Mouse (Mus musculus): ENCODE results near the gene Cox15. TPM values are rescaled to one million over a fixed set of nuclear protein-coding genes. Genes with fewer than 3 reads are reported as not detected.

The Cox15 gene
- total RNA-seq, 2 experiments from 2014 or later = 13.6 to 19.4 TPM

GRCm38 (mm10) chr19:43775433-43775832 lies 22.6 kb upstream of the Cox15 start:
- no peak overlapping the region for H3K27ac ChIP-seq
- TF ChIP-seq CTCF (conservative IDR thresholded peaks at IDR 0.05) = no peak
- no peak overlapping the region for H3K4me3 ChIP-seq
- DNase-seq (ENCODE audit: low spot score in 2 of 2) = no peak

- DNase-seq (ENCODE audit: low spot score in 2 of 2) = no peak
- Histone ChIP-seq H3K27ac (no peak overlapping the region), H3K4me3 (no peak overlapping the region)
- TF ChIP-seq CTCF (conservative IDR thresholded peaks at IDR 0.05) = no peak
These were observed 19.5 kb upstream of the Cox15 start for GRCm38 (mm10) chr19:43772311-43772710.

- Histone ChIP-seq H3K4me3 (no peak overlapping the region), H3K27ac (no peak overlapping the region)
- TF ChIP-seq CTCF (conservative IDR thresholded peaks at IDR 0.05) = no peak
- no peak for DNase-seq (ENCODE audit: low spot score in 2 of 2)
These were observed 18.7 kb upstream of the Cox15 start for GRCm38 (mm10) chr19:43771499-43771969.

- no peak for TF ChIP-seq CTCF (conservative IDR thresholded peaks at IDR 0.05)
- DNase-seq (ENCODE audit: low spot score in 2 of 2) = no peak
- no peak overlapping the region for H3K27ac ChIP-seq
- no peak overlapping the region for H3K4me3 ChIP-seq
These were observed 17.8 kb upstream of the Cox15 start for GRCm38 (mm10) chr19:43770584-43770983.

GRCm38 (mm10) chr19:43769366-43769960 lies 16.7 kb upstream of the Cox15 start:
- no peak overlapping the region for H3K4me3 ChIP-seq
- TF ChIP-seq CTCF (conservative IDR thresholded peaks at IDR 0.05) = no peak
- no peak overlapping the region for H3K27ac ChIP-seq
- no peak for DNase-seq (ENCODE audit: low spot score in 2 of 2)

- Histone ChIP-seq H3K4me3 (no peak overlapping the region), H3K27ac (no peak overlapping the region)
- DNase-seq (ENCODE audit: low spot score in 2 of 2) = no peak
- no peak for TF ChIP-seq CTCF (conservative IDR thresholded peaks at IDR 0.05)
These were observed 14.9 kb upstream of the Cox15 start for GRCm38 (mm10) chr19:43767549-43768322.

GRCm38 (mm10) chr19:43766451-43766850 lies 13.7 kb upstream of the Cox15 start:
- Histone ChIP-seq H3K27ac (no peak overlapping the region), H3K4me3 (no peak overlapping the region)
- no peak for TF ChIP-seq CTCF (conservative IDR thresholded peaks at IDR 0.05)
- no peak for DNase-seq (ENCODE audit: low spot score in 2 of 2)

- Histone ChIP-seq H3K27ac (no peak overlapping the region), H3K4me3 (no peak overlapping the region)
- DNase-seq (ENCODE audit: low spot score in 2 of 2) = no peak
- no peak for TF ChIP-seq CTCF (conservative IDR thresholded peaks at IDR 0.05)
These were observed 9.6 kb upstream of the Cox15 start for GRCm38 (mm10) chr19:43762410-43762809.

- peak; percentile 54 for TF ChIP-seq CTCF (conservative IDR thresholded peaks at IDR 0.05)
- DNase-seq (ENCODE audit: low spot score in 2 of 2) = no peak
- no peak overlapping the region for H3K27ac ChIP-seq
- H3K4me3 ChIP-seq = no peak overlapping the region
These were observed 8.9 kb upstream of the Cox15 start for GRCm38 (mm10) chr19:43761543-43762256.

GRCm38 (mm10) chr19:43760504-43760903 lies 7.7 kb upstream of the Cox15 start:
- no peak overlapping the region for H3K4me3 ChIP-seq
- H3K27ac ChIP-seq = no peak overlapping the region
- peak; percentile 16 to 74 for DNase-seq (ENCODE audit: low spot score in 2 of 2)
- peak; percentile 82 for TF ChIP-seq CTCF (conservative IDR thresholded peaks at IDR 0.05)

- Histone ChIP-seq H3K27ac (no peak overlapping the region), H3K4me3 (no peak overlapping the region)
- no peak for TF ChIP-seq CTCF (conservative IDR thresholded peaks at IDR 0.05)
- DNase-seq (ENCODE audit: low spot score in 2 of 2) = no peak
These were observed 2.1 kb upstream of the Cox15 start for GRCm38 (mm10) chr19:43754872-43755271.

- no peak overlapping the region for H3K4me3 ChIP-seq
- no peak overlapping the region; the same call in 1 of the 2 replicates for H3K27ac ChIP-seq
- TF ChIP-seq CTCF (conservative IDR thresholded peaks at IDR 0.05) = no peak
- DNase-seq (ENCODE audit: low spot score in 2 of 2) = no peak
These were observed 1.4 kb upstream of the Cox15 start for GRCm38 (mm10) chr19:43754237-43754636.

- Histone ChIP-seq H3K4me3 (peak overlapping the region; percentile 79), H3K27ac (peak overlapping the region; percentile 94)
- peak; percentile 84 for TF ChIP-seq CTCF (conservative IDR thresholded peaks at IDR 0.05)
- DNase-seq (ENCODE audit: low spot score in 2 of 2) = peak; percentile 82 to 83
These were observed 531 bp upstream of the Cox15 start for GRCm38 (mm10) chr19:43753226-43753835.

All from layer of hippocampus, adult 2 months (tissue).